Mouse (Mus musculus) induced T-regulatory cell, adult 2 months (primary cell): ENCODE data around the gene Zbtb21.
"Not testable (repeated sequence)": the region's sequence is repeated elsewhere in the genome, so short reads cannot be mapped to it uniquely, and the experiment has no call there.

Source experiments
- DNase-seq: peaks from one replicate; pipeline ENCODE4 v3.0.0-alpha.2; 2012; ENCODE audit warnings: low read depth

The Zbtb21 gene

DNA sequence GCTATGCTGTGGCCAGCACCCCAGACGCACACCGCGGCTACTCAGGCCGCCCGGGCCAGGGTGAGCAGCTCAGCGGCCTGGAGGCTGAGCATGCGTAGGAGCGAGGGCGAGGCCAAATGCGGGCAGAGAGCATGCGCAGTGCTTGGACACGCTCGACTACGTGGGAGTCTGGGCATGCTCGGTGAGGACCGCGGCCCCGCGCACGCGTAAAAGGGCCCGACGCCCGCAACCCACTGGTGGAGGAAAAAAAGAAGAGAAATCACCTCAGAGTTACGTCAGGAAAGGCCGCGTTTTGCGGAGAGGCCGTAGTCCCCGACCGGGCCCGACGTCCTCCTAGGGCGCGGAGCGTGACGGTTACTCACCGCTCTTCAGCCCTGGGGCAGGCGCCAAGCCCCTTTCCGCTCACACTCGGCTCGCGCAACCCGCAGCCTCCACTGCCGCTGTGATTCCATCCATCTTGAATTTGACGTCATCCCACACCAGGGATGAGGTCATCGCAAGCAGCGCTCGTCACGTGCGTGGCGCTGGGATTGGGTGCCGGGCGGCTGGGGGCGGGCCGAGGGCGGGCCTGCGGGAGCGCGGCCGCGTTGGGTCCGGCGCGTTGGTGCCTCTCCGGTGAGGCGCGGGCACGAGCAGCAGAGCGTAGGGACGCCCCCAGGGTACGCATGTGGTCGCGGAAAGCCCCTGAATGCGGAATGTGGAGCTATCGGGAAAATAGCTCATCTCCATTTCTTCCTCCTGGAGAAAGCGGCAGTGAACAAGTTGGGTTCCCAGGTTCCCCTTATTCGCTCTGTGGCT, at the start of gene Zbtb21, which contains the start of gene C2cd2:
Gene Zbtb21, minus strand, starts transcription at position 472 of the 798 bp plus-strand sequence.
Gene C2cd2, minus strand, starts transcription at position 448 of the 798 bp plus-strand sequence.
- DNase-seq, result peak; percentile 97

GRCm38 (mm10) chr16:97997383-97997731, 34.9 kb upstream of the Zbtb21 start:
- DNase-seq, result not testable (repeated sequence)

DNA sequence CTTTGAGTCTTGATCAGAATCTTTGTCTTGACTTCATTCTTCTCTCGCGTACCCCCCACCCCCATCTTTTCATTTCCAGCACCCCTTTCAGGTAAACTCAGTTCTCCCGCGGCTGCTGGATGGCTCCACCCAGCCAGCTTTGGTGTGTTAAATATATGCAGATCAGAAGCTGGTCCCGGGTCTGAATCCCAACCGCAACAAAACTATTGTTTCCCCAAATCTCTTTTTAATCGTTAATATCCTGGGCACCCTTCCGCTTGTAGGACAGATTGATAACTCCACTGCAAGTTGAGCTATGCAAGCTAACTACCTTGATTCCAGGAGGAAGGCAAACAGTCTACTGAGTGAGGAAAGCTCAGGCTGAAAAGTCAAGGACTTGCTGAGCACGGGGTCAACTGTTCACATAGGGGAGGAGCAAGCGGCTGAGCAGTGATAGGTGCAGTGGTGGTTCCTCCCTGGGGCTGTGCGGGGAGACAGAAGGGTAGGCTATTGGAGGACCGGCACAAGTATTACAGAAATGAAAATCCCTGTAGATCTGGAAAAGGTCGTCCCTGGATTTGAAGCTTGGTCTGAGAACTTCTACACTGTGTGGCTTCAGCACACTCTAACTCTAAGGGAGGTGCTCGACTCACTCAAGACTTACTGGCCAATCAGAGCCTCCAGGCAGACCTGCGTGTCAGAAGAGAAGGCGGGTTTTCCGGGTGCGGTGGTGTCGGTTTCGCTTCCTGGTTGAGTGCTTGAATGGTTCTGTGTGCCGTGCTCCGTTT, 34.4 kb upstream of the Zbtb21 start, which contains the start of gene B230307C23Rik:
Gene B230307C23Rik, plus strand, starts transcription at position 700 of the 767 bp plus-strand sequence.
- peak; percentile 96 for DNase-seq

GRCm38 (mm10) chr16:97995849-97996615, 33.6 kb upstream of the Zbtb21 start:
- DNase-seq, result no peak

- DNase-seq, result not testable (repeated sequence)
Observed at GRCm38 (mm10) chr16:97992477-97992876, 30.1 kb upstream of the Zbtb21 start.

- DNase-seq, result no peak
Observed at GRCm38 (mm10) chr16:97991517-97991916, 29.1 kb upstream of the Zbtb21 start.

- DNase-seq, result no peak
Observed at GRCm38 (mm10) chr16:97984589-97984988, 22.2 kb upstream of the Zbtb21 start.

DNA sequence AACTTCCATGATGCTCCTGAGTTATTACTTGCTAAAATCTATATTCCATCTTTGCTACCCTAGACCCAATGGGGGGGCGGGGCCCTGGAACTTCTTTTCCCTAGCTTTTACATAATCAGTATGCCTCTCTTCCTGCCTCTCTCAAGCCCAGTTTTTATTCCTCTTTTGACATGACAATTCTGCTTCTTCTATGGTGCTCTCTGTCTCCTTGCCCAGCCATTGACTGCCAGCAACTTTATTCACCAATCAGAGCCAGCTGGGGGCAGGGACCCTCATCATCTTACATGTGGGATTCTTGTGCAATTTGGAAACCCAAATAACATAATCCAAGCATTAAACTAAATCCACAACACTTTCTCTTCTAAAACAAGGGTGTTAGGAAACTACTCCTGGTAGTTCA, 18.9 kb upstream of the Zbtb21 start:
- no peak for DNase-seq

GRCm38 (mm10) chr16:97977722-97978121, 15.3 kb upstream of the Zbtb21 start:
- no peak for DNase-seq

GRCm38 (mm10) chr16:97977277-97977676, 14.9 kb upstream of the Zbtb21 start:
- DNase-seq, result no peak

- DNase-seq, result peak; percentile 64
Observed at GRCm38 (mm10) chr16:97963956-97964540, 1.6 kb upstream of the Zbtb21 start.

- no peak for DNase-seq
Observed at GRCm38 (mm10) chr16:97961381-97962150, 856 bp downstream of the Zbtb21 start.

DNA sequence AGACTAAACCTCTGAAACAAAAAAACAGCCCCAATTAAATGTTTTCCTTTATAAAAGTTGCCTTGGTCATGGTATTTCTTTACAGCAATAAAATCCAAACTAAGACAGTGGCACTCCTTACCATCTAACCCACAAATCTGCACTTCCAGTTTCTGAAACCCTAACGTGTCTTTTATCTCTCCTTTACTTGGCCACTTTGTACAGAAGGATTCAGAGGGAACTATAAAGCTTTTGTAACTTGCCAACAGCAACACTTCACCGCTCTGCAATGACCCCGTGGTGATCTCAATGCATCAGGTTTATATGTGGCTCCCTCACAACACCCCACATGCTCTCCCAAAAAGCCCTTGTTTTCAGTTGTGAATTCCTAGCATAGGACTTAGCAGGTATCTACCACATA, 2.1 kb downstream of the Zbtb21 start:
- DNase-seq, result no peak

DNA sequence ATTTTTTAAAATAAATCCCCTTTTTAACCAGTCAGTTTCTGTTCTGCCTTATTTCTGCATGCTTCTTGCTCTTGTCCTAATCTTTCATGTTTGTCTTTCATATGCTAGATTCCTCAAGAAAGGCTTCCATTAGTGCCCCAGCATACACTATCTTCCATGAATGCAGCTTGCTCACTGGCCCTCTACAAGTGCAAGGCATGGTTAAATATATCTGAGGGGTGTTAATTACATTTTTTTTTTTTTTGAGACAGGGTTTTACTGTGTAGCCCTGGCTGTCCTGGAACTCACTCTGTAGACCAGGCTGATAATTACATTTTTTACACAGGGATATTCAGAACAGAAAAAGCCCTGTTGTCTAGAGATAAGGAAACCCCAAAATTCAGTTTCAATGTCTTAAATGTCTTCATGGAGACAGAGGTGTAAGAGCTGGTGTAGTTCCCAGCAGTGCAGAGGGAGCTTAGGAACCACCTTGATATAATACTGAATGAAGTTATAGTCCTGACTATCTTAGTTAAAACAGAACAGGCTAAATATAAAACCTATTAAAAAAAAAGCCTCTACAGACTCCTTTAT, 3.9 kb downstream of the Zbtb21 start:
- DNase-seq, result no peak

DNA sequence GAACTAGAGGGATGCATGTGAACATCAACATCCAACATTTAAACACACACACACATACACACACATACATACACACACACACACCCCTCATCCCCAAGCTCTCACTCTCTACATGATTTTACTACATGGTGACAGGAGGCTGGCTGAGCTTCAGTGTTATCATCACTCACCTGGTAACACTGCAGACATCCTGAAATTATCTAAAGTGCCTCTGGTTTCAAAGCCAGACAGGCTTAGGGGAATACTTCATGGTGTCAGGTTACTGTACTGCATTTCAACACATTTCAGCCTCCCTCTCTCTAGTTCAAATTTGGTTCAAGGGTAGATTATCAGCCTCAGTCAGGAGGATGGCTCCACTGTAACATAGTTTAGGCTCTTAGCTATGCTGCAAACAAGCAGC, 4.8 kb downstream of the Zbtb21 start:
- DNase-seq, result no peak

GRCm38 (mm10) chr16:97956011-97956410, 6.4 kb downstream of the Zbtb21 start:
- no peak for DNase-seq

DNA sequence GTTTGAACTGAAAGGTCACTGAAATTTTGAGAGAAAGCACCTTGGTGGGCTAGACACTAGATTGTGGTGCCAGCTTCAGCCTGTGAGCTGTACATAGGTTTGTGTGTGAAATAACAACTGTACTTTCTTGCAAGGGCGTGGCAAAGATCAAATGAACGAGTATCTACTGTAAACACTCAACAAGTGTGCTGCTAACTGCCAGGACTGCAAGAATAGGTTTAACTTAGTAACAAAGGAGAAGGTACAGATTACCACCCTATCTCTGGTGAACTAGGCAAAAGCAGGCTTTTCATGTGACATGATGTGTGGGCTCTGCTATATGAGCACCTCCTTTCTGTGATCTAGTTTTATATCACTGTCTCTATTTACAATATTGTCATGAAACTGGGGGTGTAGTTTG, 9.1 kb downstream of the Zbtb21 start:
- DNase-seq, result no peak

GRCm38 (mm10) chr16:97952801-97953200, 9.6 kb downstream of the Zbtb21 start:
- no peak for DNase-seq

- DNase-seq, result no peak
Observed at GRCm38 (mm10) chr16:97952371-97952770, 10.1 kb downstream of the Zbtb21 start.

DNA sequence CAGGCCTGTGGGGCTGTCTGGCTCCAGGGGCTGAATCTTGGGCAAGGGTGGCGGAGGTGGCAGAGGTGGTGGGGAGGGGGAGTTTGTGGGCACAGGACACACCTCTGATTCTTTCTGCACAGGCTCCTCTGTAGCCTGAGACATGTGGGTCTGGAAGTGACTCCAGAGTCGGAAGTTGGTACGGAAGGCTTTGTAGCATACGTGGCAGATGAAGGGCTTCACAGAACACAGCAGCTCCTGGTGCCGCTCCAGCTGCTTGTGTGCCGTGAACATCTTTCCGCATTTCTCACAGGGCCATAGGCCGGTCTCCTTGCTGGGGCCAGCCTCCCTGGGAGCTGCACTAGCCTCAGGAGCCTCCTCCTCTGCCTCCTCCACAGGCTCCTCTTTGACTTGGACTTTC, 12.4 kb downstream of the Zbtb21 start:
- no peak for DNase-seq

DNA sequence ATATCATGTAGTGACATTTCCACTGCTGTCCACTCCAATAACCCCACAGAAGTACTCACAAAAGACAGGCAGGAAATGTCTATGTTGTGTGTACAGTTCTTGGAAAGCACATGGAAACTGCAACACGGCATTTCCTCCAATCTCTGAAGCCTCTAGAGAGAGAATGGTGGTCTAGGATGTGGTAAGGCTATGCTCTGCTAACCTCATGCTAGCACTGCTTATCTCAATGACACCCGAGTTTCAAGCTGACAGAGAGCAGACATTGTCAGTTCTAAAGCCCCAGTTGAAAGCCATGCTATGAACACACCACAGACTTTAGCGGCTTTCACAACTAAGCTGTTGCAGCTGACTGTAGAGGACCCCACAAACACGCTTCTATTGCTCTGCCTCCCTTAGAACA, 13.6 kb downstream of the Zbtb21 start:
- peak; percentile 16 for DNase-seq
